Mouse (Mus musculus) liver, embryonic 14.5 days (tissue): ENCODE measurements around the gene Hadh. TPM values are rescaled to one million over a fixed set of nuclear protein-coding genes. Genes with fewer than 3 reads are reported as not detected.
A peak's percentile ranks its signal among the peaks of the same experiment; 100 is the strongest.

ENCODE experiments used
- ATAC-seq: fragments of 200-750 bp; cut with Nextera tagmentation; 2 replicates; pipeline ENCODE4 v1.8.0; 2017; ENCODE audit warnings: moderate number of reproducible peaks, mild to moderate bottlenecking, moderate library complexity; ENCODE audit not compliant: insufficient read depth
- DNase-seq, 3 experiments: peaks; one replicate each; pipeline ENCODE4 v3.0.0-alpha.2; 2012 to 2013; ENCODE audit warnings: low read depth in 3 of 3, low spot score in 3 of 3
- H3K27ac ChIP-seq: fragments of 300-500 bp; sonication (generic); 2 replicates; pipeline ENCODE4 v1.5.1; 2014; ENCODE audit warnings: moderate library complexity, mild to moderate bottlenecking, control low read depth, inconsistent platforms
- H3K27me3 ChIP-seq: fragments of 300-500 bp; sonication (generic); 2 replicates; pipeline ENCODE4 v1.6.1; 2014; ENCODE audit warnings: mild to moderate bottlenecking, low read length, moderate library complexity; ENCODE audit not compliant: control insufficient read depth, insufficient read depth
- H3K36me3 ChIP-seq: fragments of 300-500 bp; sonication (generic); replicated peaks from 2 replicates; pipeline ENCODE4 v1.6.1; 2014; ENCODE audit warnings: low read depth; ENCODE audit not compliant: control insufficient read depth, insufficient read depth
- H3K4me1 ChIP-seq, 2 experiments: fragments of 200-500 bp in 1 of 2; fragments of 300-500 bp in 1 of 2; sonication (generic) in 1 of 2; replicated peaks; 2 replicates each; pipeline ENCODE4 v1.6.1; 2012 to 2014; ENCODE audit warnings: antibody characterized with exemption in 1 of 2, inconsistent platforms in 1 of 2, low read length in 1 of 2; ENCODE audit not compliant: control insufficient read depth in 2 of 2, insufficient read depth in 2 of 2
- H3K4me2 ChIP-seq: fragments of 300-500 bp; sonication (generic); 2 replicates; pipeline ENCODE4 v1.6.1; 2014; ENCODE audit warnings: low read depth, mild to moderate bottlenecking, control low read depth, moderate library complexity
- H3K4me3 ChIP-seq, 2 experiments: fragments of 200-500 bp in 1 of 2; fragments of 300-500 bp in 1 of 2; sonication (generic) in 1 of 2; 2 replicates each; pipeline ENCODE4 v1.5.1; 2012 to 2014; ENCODE audit warnings: low read depth in 2 of 2, low read length in 2 of 2, mild to moderate bottlenecking in 2 of 2, control low read depth in 1 of 2, inconsistent platforms in 1 of 2, moderate library complexity in 1 of 2; ENCODE audit not compliant: insufficient read depth in 1 of 2
- H3K9ac ChIP-seq: fragments of 300-500 bp; sonication (generic); replicated peaks from 2 replicates; pipeline ENCODE4 v1.6.1; 2014; ENCODE audit warnings: mild to moderate bottlenecking, control low read depth, moderate library complexity
- H3K9me3 ChIP-seq: fragments of 300-500 bp; sonication (generic); 2 replicates; pipeline ENCODE4 v1.6.1; 2016; ENCODE audit warnings: low read length, mixed read lengths; ENCODE audit not compliant: control insufficient read depth
- CTCF ChIP-seq: IDR thresholded peaks from 2 replicates; pipeline ENCODE4 v1.5.1; 2016; ENCODE audit warnings: antibody characterized with exemption, low read depth, control low read depth
- EP300 ChIP-seq: IDR thresholded peaks from 2 replicates; pipeline ENCODE4 v1.6.1; 2016; ENCODE audit warnings: antibody characterized with exemption, low read depth
- WGBS: fragments of 180-500 bp; shearing (Covaris S2); extraction: QIAGEN DNeasy Blood & Tissue Kit; methylation state at CpG from one replicate; pipeline ENCODE4 v1.1.7; 2014; ENCODE audit not compliant: insufficient replicate concordance; 5-methylcytosine and 5-hydroxymethylcytosine counted together
- polyA plus RNA-seq, 2 experiments: library from polyadenylated mRNA; depleted of rRNA in 1 of 2; stranded (reverse) in 1 of 2; unstranded in 1 of 2; fragments of >200 nt; fragmentation: Nextera tagmentation in 1 of 2; extraction: Ambion mirVana in 1 of 2; gene quantifications; 2 replicates each; pipeline versions ENCODE4 v1.2.1 to v1.2.3; 2012 to 2014

Gene Hadh
- polyA plus RNA-seq, 2 experiments, result 78.3 to 98.0 TPM

DNA sequence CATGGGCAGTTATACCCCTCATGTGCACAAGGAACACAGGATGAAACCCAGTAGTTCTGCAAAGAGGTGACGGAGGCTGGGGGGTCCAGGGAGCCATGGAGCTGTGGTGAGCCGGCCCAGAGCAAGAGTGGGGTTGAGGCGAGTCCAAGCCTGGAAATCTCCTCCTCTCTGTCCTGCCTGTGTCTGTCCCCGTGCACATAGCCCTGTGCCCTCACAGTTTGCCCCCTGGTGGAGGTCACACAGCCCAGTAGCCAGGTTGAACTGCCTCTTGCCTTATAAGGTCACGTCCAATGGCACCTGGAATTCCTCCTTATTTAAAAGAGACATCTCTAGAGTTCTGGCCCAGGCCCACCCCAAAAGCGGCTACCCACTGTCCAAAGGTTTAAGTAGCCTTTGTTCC lies 24.5 kb downstream of the Hadh start:
- no peak for TF ChIP-seq EP300
- TF ChIP-seq CTCF, result no peak; the same call in 1 of the 2 replicates
- DNase-seq (no peak), ATAC-seq (no peak)
- WGBS, result 67% methylated on average over 6 of the region's 6 CpGs
- H3K27ac ChIP-seq, result no peak overlapping the region
- no peak overlapping the region for H3K9ac ChIP-seq
- H3K9me3 ChIP-seq, result no peaks in the 10 kb centered on the region
- no peaks in the 10 kb centered on the region for H3K4me1 ChIP-seq
- H3K4me3 ChIP-seq, result no peak overlapping the region
- H3K4me2 ChIP-seq, result no peak overlapping the region
- no peaks in the 10 kb centered on the region for H3K27me3 ChIP-seq
- H3K36me3 ChIP-seq, result no peaks in the 10 kb centered on the region

DNA sequence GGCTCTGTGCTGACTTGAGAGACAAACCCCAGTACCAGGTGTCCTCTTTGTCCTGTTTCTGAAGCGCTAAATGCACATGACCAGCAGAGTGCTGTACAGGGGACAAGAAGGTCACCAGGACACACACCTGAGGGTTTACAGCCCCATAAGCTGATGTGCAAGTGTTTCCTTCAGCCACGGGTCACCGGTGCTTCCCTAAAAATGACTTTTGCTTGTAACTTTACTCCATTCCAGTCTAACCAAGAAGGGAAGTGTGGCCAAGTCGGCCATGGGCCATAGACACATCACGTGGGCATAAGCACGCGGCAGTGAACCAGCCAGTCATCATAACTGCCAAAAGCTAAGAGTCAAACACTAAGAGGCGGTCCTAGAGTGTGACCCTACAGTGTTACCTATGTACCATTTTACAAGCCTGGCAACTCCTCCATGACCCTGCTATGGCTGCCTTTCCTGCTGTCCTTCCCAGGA lies 25.3 kb downstream of the Hadh start:
- no peaks in the 10 kb centered on the region for H3K9me3 ChIP-seq
- H3K36me3 ChIP-seq, result no peaks in the 10 kb centered on the region
- no peaks in the 10 kb centered on the region for H3K27me3 ChIP-seq
- H3K4me2 ChIP-seq, result no peak overlapping the region
- DNase-seq (no peak), ATAC-seq (no peak)
- no peak overlapping the region for H3K9ac ChIP-seq
- no peak overlapping the region for H3K4me3 ChIP-seq
- no peak overlapping the region for H3K27ac ChIP-seq
- no peak for TF ChIP-seq CTCF
- TF ChIP-seq EP300, result no peak
- H3K4me1 ChIP-seq, result no peaks in the 10 kb centered on the region
- WGBS, result 76% methylated on average over 8 of the region's 8 CpGs

DNA sequence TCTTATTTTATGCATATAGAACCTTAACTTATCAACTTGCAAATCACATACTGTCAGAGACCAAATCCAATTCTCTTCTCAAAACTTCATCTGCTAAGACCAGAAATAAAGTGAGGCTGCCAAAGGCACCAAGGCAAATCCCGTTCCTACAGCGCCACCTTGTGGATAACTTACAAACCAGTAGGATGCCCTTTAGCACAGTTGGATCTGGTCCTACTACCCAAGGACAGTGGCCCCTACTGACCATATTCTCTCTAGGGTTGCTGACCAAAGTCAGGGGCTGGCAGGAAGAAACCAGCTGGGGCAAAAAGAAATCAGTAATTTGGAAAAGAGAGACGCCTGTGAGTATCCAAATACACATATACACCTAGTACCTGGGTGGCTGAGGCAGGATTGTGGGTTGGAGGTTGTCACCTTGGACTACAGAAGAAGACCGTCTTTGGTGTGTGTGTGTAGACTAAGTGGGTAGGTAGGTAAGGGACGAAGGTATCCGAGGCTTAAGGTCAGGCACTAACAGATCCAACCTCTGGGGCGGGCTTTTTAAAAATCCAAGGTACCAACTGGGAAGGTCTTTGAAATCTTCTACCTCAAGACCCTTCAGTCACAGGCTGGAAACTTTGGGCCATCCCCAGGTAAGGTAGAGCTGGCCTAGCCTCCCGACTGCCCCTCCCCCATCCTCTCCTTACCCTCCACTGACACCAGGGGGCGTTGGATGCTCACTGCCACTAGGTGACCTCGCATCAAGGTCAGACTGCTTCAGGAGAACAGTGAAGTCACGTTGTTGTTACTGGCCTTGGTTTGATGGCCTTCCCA lies 25.9 kb downstream of the Hadh start:
- 47% methylated on average over 11 of the region's 11 CpGs for whole genome bisulfite sequencing
- Histone ChIP-seq H3K4me3 (no peak overlapping the region), H3K4me1 (no peaks in the 10 kb centered on the region), H3K27me3 (no peaks in the 10 kb centered on the region), H3K27ac (no peak overlapping the region), H3K9ac (no peak overlapping the region), H3K36me3 (no peaks in the 10 kb centered on the region), H3K4me2 (no peak overlapping the region), H3K9me3 (no peaks in the 10 kb centered on the region)
- DNase-seq, result peak; percentile 22 to 29 (median 23)
- peak; percentile 26; the same call in 1 of the 2 replicates for ATAC-seq
- TF ChIP-seq CTCF (peak; percentile 80), EP300 (no peak)

DNA sequence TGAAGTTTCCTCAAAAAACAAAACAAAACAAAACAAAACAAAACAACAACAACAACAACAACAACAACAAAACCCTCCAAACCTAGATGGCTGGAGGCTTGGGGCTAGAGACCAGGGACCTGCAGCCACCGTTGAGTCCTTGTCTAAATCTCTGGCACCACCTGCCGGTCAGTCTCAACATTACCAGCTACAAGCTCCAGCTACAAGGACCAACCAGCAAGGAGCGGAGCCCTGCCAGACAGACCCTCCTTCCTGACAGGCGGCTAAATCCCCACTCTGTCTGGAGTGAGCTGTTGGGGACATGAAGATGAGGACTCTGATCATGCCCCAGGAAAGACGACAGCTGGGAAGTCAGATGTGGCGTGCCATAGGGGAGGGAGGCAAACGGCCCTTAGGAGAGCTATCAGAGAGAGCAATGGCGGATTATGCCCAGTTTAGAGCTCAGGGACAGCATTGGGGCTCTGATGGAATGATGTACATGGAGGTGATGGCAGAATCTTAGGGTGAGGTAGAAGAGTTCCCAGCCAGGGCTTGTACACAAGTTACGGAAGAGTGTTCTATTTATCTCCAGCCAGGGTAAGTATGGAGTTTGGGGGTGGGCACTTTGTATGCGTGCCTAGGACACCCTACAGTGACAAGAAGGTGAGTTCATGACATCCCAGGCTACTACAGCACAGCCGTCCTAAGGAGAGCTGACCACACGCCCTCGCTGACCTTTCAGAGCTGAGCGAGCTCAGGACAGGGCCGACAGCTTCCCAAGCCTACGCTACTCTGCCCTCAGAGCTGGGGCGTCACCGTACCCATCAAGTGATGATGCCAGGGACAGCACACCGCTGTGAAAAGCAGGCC lies 33.9 kb downstream of the Hadh start:
- Histone ChIP-seq H3K36me3 (no peaks in the 10 kb centered on the region), H3K9me3 (no peaks in the 10 kb centered on the region), H3K4me3 (no peak overlapping the region), H3K9ac (no peak overlapping the region), H3K4me1 (no peaks in the 10 kb centered on the region), H3K4me2 (no peak overlapping the region), H3K27ac (no peak overlapping the region), H3K27me3 (no peaks in the 10 kb centered on the region)
- TF ChIP-seq EP300 (no peak), CTCF (peak; percentile 80)
- ATAC-seq (no peak; the same call in none of the 2 replicates), DNase-seq (peak; percentile 13 to 28 (median 19))
- WGBS, result 62% methylated on average over 19 of the region's 19 CpGs

- ATAC-seq (no peak), DNase-seq (no peak)
- no peaks in the 10 kb centered on the region for H3K4me1 ChIP-seq
- H3K4me3 ChIP-seq, result no peak overlapping the region
- no peak overlapping the region for H3K4me2 ChIP-seq
- no peak overlapping the region for H3K27ac ChIP-seq
- H3K27me3 ChIP-seq, result no peaks in the 10 kb centered on the region
- TF ChIP-seq EP300 (no peak), CTCF (no peak)
- H3K36me3 ChIP-seq, result no peaks in the 10 kb centered on the region; the same call in 1 of the 2 replicates
- 73% methylated on average over 6 of the region's 6 CpGs for WGBS
- no peak overlapping the region for H3K9ac ChIP-seq
- no peaks in the 10 kb centered on the region for H3K9me3 ChIP-seq
Observed at GRCm38 (mm10) chr3:131237061-131237460, 34.8 kb downstream of the Hadh start.
